Mouse (Mus musculus) mouse embryonic stem cell (cell line): ENCODE data around the gene Oser1.
"Not testable (repeated sequence)": the region's sequence is repeated elsewhere in the genome, so short reads cannot be mapped to it uniquely, and the experiment has no call there.

Experiments
- in situ Hi-C, 2 experiments: fragments of 300-500 bp; cut with MboI; formaldehyde crosslinking; loops; 1 replicate in 1 of 2; 3 replicates in 1 of 2; pipeline ENCODE4 v1.14.3; 2019 to 2020; ENCODE audit warnings: low sequenced_read_pairs in 2 of 2, low pct_unique_long_range_greater_than_20kb in 1 of 2, mixed read lengths in 1 of 2; ENCODE audit not compliant: unreplicated experiment in 1 of 2

The Oser1 gene

DNA sequence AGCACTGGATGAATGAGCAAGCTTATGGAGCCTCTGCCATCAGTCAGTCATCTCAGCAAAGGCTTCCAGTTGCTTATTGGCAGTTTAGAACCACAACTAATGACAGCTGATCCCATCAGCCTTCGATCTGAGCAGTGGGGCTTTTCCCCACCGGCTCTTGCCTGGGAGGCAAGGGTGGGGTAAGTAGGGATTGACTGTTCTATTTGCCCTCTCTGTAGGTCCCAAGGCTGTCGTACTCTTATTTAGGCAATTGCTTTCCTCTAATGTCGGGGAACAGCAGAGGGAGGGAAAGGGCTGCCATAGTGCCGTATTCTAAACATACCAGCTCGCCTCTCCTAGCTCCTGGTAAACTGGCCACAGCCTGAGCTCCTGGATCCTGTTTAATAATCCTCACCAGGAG, at the start of gene Oser1:
TSS of gene Oser1 (minus strand) at position 101 of the 400 bp plus-strand sequence.
- in situ Hi-C loops: no loop called here

DNA sequence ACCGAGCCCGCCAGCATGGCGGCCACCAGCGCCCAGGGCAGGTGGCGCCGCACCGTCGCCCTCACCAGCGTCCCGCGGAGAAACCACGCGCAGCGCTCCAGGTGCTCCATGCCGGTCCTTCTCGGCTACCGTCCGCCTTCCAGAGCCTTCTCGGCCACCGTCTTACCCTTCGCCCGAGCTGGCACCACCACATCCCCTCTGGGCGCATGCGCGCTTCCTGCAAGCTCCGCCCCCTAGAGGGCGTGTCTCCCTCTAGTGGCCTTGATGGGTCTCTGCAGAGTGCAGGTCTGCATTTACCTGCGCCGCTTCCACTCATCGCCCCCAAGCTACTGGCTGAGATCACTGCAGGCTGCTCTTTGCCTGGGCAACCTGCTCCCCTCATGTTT, 48.0 kb upstream of the Oser1 start, which contains the start of gene Fitm2:
TSS of gene Fitm2 (minus strand) at position 164 of the 386 bp plus-strand sequence.
- in situ Hi-C loops: no loop called here

DNA sequence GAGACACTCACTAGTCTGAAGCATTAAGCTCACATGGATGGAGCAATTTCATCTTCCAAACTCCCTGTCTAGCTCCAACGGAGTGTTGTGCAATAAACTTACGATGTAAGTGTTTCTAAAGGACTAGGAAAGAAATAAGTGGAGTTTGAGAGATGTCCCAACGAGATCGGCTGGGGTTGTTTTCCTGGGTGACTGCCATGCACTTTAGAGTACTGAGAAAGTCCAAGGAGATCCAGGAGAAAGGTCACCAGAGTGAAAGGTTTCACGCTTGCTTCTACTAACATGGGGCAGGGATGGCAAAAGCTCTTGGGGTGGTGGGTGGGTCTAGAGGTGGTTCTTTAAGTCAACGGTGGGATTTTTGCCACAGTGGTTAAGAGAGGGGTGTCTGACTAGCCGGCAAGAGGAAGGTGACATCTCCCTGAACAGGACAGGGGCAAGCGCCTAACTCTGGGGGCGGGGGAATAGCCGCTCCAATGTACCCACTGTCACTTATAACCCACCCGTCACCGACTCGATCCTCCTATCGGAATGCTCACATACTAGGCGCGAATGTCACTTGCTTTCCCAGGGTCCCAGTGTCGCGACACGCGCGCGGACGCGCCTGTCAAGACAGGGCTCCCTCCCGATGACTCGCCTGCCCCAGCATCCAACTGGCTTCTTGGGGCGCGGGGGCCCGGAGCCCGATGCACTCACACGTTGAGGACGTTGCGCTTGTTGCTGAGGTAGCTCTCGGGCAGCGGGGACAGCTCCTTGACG, 47.4 kb upstream of the Oser1 start:
- in situ Hi-C loops: no loop called here

DNA sequence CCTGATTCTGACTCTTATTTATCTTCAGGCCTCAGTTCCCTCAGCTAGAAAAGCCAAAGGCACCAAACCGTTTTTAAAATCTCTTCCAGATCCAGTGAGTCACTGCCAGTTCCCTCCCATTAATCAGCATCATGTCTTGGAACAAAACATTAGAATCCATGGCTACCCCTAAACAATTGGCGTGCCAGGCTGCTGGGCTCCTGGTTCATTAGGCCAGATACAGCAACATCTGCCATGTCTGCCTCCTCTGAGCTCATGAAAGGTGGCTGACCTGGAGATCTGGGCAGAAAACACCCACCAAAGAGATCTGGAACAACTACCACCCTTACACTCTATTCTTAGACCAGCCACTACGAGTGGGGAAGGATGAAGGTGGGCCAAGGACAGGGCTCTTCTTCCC, 46.6 kb upstream of the Oser1 start:
- in situ Hi-C loops: no loop called here

DNA sequence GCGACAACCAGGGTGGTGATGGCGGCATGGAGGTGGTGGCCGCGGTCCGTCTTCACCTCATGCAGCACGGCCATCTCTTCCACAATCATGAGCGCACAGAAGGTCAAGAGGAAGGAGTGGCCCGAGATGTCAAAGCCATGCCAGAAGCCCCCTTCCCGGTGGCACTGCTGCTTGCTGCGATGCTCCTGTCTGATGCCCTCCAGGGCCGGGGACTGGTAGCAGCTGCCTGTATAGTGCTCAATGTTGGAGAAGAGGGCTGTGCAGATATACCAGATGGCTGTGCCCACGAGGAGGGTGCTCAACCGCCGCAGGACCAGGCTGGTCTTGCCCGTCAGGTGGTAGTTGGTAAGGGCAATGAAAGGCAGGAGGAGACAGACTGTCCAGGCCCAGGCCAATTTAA, 45.2 kb upstream of the Oser1 start:
- in situ Hi-C loops: no loop called here

DNA sequence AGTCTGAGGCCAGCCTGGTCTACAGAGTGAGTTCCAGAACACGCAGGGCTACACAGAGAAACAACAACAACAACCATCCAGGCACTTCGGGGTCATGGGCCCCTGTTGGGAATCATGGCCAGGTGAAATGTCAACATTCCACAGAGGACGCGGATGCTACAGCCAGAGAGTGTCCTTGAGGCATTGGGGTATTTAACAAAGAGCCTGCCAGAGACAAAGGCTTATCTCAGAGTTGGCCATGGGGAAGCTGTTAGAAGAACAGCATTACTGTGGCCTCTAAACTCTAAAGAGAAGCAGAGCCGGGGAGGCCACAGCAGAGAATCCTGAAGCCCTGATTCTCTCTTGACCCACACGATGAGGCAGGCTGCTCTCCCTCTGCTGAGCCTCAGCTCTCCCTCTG, 44.4 kb upstream of the Oser1 start:
- in situ Hi-C loops: no loop called here

DNA sequence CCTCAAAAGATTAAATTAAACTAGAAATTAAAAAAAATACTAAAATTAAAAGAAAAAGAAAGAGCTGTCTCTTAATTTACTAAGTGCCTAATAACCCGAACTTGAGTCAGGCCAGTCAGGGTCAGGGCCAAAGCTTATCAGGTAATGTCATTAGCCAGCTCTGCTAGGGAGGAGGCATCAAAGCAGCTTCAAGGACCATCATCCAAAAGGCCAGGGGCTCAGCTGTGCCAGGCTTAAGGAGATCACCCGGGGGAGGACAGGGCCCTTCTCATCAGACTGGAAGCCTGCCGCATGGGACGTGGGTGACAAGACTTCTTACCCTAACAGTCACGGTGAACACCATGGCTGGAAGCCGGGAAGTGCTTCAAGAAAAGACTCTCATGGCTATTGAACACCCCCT, 43.1 kb upstream of the Oser1 start:
- in situ Hi-C loops: no loop called here

DNA sequence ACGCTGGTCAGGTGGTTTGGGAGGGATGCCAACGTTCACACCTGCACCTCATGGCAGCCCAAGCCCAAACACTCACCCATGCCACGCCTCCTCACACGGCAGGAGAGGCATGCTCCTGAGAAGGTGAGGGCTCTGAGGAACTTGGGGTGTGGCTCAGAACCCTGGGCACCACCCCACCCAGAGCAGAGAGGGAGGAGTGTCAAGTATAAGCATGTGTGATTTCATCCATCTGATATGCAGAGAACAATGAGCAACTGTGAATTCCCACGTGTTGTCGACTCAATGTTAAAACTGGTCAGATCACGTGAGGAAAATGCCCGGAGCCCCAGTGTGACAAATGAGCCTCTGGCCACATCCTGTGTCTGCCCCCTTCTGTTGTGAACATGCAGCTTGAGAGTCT, 42.3 kb upstream of the Oser1 start:
- in situ Hi-C loops: no loop called here

DNA sequence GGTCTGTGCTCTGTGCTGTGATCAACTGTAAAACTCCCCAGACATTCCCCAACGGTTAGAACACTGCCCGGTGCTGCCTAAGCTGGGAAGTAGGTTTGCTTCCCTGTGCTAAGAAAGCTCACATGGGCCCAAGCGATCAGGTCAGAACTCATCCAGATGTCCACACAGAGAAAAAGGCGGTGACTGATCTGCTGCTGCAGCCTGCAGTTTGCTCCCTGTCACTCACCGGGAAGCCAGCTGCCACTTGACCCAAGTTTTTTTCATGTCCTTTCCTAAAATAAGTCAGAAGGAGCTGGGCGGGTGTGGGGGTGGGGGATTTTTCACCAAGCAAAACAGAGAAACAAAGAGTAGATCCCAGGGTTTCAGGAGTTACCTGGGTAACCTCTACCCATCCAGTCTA, 40.1 kb upstream of the Oser1 start:
- in situ Hi-C loops: no loop called here

DNA sequence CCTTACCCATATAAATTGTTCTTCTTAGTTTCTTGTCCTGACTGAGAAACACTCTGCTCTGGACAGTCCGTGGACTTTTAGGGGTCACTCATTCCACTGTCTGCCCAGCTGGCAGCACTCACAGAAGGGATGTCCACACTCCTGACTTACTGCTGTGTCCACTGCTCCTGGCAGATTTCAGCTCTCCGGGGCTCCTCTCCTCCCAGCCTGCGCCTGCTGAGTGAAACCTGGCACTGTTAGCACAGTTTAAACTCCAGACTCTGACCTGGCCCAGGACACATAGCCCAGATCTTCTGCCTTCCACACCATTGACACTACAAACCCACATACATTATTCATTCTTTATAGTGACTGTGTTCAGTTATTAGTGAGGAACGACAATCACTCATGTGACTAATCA, 39.5 kb upstream of the Oser1 start:
- in situ Hi-C loops: no loop called here

DNA sequence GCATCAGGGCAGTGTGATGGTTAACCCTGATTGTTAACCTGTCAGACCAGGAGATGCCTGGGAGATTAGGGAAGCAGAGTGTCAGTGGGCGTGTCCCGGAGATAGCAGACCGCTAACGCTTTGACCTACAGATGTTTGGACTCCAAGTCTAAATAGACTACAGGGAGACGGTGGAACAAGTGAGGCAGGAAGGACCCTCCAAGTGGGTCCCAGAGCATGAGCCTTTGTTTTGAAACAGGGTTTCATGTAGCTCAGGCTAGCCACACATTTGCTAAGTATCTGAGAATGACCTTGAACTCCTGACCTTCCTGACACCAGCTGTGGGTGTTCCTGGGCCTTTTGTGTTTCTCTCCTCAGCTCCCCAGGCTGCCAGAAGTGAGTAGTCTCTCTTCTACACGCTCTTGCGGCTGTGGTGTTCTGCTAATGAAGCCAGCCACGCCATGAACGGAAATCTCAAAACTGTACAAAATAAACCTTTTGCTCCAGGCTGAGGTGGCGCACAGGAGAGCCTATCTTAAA, 38.8 kb upstream of the Oser1 start:
- in situ Hi-C loops: no loop called here

DNA sequence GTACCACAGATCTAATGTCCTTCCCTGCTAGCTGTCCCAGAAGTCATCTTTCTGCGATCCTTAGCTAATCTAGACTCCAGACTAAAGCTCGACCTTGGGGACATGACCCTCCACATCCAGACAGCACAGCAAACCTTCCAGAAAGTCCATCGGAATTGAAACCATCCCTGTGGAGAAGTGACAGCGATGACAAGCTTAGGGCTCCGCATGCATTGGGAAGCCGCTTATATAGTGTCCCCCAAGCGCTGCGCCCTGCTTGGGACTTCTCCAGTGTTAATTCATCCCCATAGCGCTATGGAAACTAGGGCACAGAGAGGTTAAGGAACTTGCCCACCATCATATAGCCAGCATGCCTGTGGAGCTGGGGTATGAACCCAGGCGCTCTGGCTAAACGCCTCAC, 38.3 kb upstream of the Oser1 start:
- in situ Hi-C loops: no loop called here

DNA sequence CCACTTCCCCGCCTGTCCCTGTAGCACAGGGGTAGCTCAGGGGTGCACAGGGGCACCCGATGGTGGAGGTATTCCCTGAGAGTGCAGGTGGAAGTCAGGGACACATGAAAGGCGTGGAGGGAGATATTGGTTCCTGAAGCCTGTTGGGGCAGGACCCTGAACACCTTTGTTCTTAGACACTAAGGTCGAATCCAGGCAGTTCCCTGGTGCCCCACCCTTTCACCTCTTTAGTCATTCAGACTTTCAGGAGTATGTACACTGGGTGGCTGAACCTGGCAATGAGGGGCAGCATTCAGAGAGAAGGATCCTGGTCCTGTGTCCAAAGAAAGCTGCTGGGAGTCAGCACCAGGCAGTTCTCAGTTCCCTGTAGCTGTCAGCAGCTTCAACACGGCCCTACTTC, 37.9 kb upstream of the Oser1 start:
- in situ Hi-C loops: no loop called here

DNA sequence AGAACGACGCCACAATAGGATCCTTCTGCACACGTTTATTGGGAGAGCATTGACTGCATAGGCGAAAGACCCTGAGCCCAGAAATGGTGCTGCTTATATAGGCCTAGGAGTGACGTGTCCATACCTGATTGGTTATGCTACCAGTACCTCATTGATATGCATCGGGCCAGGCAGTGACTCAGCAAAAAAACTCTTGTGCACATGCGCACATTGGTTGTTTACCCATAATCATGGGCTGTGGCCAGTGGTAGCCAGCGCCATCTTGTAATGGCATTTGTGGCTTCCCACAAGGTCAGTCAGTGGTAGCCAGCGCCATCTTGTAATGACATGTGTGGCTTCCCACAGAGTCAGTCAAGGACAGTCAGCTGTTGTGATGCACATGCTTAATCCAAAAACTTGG, 36.8 kb upstream of the Oser1 start:
- in situ Hi-C loops: not testable (repeated sequence)

DNA sequence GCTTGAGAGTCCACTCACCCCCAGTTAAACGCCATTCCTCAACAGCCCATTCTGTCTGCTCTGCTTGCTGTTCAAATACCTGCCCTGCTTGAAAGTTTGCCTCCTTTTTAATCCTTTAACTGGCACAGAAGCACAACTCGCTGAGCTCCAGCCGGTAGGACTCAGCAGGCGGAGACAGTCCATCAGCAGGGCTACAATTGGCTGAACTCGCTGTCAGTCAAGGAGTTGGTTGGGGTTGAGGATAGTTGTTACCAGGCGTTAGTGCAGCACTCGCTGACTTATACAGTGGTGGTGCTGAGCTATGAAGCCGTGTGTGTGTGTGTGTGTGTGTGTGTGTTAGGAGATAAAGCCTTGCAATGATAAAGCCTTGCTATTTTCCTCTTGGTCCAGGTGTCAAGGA, 36.1 kb upstream of the Oser1 start:
- in situ Hi-C loops: no loop called here

DNA sequence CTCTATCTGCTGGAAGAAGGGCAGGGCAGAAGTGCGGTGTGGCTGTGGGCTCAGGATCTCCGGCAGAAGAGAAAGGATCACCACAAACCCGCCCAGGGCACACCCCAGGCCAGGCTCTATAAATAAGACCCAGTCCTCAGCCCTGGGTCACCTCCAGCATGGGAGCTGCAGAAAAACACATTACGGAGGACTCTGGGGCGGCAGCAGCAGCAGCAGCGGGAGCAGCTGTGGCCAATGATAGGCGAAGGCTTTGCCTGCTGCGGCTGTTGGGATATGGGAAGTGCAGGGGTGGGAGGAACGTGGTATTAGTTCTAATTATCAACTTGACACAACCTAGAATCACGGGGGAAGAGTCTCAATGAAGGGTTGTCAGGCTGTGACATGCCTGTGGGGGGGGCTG, 34.9 kb upstream of the Oser1 start:
- in situ Hi-C loops: no loop called here

DNA sequence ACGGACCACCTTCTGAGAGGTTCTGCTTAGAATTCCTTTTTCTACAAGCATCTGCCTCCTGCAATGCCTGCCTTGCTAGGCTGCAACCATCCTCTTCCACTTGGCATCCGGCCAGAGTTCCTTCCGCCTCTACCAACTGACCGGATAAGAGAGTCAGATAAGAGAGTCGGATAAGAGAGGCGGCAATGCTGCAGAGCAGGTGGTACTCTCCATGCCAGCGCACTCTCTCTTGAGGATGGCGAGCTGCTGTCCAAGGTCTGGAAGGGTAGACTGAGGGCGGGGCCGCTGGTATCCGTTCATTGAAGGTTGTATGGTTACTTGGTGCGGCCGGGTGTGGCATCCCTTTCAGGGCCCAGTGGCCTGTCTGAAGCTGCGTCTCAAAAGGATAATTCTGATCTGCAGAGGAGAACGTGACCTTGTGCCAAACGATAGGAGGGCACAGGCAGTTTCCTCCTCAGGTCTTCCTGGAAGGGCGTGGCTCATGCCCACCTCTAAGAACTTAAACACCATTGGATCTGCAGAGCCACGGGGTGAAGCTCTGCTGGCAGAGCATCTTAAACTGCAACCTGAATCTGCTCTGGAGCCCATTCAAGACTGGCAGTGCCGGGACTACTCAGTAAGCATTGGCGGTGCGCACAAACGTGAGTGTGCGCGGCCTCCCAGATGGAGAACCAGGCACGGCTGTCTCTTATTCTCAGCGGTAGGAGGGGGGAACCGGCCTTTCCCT, 34.2 kb upstream of the Oser1 start:
- in situ Hi-C loops: no loop called here

DNA sequence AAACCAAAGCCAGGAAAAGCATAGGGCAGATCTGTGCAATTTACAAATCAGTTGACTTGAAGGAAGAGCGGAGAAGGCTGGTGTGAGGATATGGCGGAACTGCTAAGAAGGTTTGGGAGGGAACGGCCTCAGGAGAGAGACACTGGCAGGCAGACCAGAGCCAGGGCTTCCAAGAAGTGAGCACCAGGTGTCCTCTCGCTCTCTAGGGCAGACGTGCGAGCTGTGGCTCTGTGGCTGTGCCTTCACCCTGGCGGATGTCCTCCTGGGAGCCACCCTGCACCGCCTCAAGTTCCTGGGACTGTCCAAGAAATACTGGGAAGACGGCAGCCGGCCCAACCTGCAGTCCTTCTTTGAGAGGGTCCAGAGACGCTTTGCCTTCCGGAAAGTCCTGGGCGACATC, 28.9 kb upstream of the Oser1 start:
- in situ Hi-C loops: no loop called here

DNA sequence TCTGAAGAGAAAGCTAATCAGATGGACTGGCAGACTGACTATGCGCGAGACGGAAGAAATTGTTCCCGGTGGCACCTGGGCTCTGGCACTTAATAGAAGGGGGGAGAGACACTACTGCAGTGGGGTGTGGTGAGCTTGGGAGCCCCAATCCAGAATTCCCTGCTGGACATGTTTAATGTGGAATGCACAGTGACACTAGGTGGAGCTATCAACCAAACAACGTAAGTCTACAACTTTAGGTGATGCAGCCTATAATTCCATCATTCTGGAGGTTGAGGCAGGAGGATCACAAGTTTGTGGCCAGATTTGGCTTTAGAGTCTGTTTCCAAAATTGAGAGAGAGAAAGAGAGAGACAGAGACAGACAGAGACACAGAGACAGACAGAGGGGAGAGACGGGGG, 28.2 kb upstream of the Oser1 start:
- in situ Hi-C loops: no loop called here
